Mouse (Mus musculus): ENCODE measurements at regions not wholly inside any gene's neighbourhood (a gene's known extent, or its start where the extent isn't known, plus 50 kb on each side); places are given as distances from the start of the nearest gene placed in this dataset.

DNA sequence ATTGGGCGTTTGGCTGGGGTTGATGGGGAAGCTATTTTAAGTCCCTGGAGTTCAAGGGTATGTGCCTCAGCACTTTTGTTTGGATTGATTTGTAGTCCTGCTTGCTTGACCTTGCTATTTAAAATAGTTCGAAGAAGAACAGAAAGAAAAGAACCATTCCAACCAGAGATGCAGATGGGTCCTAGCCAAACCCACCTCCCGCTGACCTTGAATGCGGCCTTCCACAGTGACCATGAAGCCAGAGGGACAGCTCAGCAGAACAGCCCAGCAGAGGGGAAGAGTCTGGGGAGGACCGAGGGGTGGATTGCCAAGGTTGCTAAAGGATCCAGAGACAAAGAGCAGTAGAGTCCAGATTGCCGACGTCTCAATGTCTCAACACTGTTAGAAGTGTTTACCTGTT lies 76.6 kb upstream of the Zfp618 start:
- ChIA-PET CTCF (interaction anchor here (0.9 to 3.0 kb wide), 4 partner anchors 131 to 234 kb away, joined by 3 to 13 read pairs (median 7); no protein-coding TSS in a partner anchor), POLR2A (interaction anchor here (0.6 kb wide), 2 partner anchors 54 to 118 kb away, joined by 3 to 5 read pairs; no protein-coding TSS in a partner anchor)
- in situ Hi-C loops (cut with MboI; ENCODE audit: low pct_unique_long_range_greater_than_20kb), result no loop called here
- ATAC-seq (no peak), DNase-seq (ENCODE audit: low read depth, low spot score) (no peak)
- no peaks in the 10 kb centered on the region for H3K27me3 ChIP-seq
- TF ChIP-seq CTCF (IDR thresholded peaks at IDR 0.05), result no peak

DNA sequence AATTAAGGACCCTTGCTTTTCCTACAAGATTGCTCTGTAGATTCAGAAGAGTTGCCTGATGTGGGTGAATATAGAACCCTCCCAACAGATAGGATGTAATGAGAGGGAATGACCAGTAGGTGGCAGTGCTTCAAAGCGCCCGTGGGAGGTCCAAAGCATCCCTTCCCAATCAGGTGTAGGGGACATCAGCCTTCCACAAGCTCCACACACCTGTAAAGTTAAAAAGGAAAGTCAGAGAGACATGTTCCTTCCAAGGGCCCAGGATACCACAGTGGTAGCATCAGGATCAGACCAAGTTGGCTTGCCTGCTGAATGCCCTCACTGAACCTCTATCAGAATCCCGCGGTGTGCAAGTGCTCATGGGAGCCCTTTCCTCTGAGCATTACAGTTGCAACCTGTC lies 75.7 kb upstream of the Zfp618 start:
- H3K27me3 ChIP-seq, result no peaks in the 10 kb centered on the region
- ATAC-seq (no peak), DNase-seq (ENCODE audit: low read depth, low spot score) (no peak)
- ChIA-PET CTCF (interaction anchor here (0.8 to 3.0 kb wide), 6 partner anchors 21 to 233 kb away, joined by 3 to 13 read pairs (median 5); no protein-coding TSS in a partner anchor), POLR2A (interaction anchor here (0.6 kb wide), 1 partner anchor 55 kb away, joined by 5 read pairs; no protein-coding TSS in a partner anchor)
- TF ChIP-seq CTCF (IDR thresholded peaks at IDR 0.05), result peak; percentile 80
- in situ Hi-C loops (cut with MboI; ENCODE audit: low pct_unique_long_range_greater_than_20kb), result loop anchor here (5.0 kb wide), 1 partner anchor 218 kb away; no protein-coding TSS in a partner anchor

DNA sequence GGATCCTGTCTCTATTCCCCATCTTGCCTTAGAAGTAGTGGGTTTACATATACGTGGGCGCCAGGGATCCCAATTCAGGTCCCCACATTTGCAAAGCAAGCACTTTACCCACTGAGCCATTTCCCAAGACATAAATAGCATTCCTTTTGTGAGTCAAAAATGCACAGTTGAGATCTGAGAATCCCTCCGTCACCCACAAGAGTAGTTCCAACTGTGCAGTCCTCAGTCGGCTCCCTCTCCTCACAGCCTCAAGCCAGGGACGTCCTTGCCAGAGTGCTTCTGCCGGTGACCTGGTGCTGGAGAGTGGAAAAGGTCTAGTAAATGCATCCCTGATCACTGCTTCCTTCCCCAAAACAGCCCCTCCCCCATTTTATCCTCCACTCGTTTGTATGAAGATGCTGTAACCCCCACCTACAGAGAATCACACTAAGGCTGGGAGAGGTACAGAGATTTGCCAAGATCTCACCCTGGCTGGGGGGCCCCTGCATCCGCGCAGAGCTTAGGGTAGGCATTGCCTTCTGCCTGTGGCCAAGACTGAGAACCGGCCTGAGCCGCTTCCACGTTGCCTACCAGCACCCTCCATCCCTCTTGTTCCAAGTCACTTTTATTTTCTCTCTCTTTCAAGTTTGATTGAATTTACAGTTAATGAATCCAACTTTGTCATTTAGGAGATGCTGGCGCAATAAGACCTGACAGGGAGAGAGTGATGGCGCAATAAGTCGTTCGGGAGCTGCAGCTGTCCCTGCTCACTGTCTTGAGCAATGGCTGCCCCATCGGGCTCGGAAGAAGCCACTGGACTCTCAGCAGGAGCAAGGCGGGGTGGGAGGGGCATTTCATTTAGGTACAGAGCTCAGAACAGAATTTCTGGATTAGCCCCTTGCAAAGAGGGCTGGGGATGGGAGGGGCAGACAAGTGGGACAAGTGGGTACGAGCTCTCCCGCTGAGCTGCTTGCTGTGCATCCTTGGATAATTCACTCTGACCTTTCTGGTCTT lies 74.5 kb upstream of the Zfp618 start:
- ChIA-PET POLR2A (interaction anchor here (0.6 kb wide), 1 partner anchor 1645 kb away, joined by 3 read pairs; no protein-coding TSS in a partner anchor), CTCF (interaction anchor here (0.8 to 2.8 kb wide), 4 partner anchors 22 to 228 kb away, joined by 3 to 13 read pairs (median 5); no protein-coding TSS in a partner anchor)
- no peaks in the 10 kb centered on the region for H3K27me3 ChIP-seq
- DNase-seq (ENCODE audit: low read depth, low spot score) (no peak), ATAC-seq (no peak)
- in situ Hi-C loops (cut with MboI; ENCODE audit: low pct_unique_long_range_greater_than_20kb), result loop anchor here (5.0 kb wide), 1 partner anchor 216 kb away; no protein-coding TSS in a partner anchor
- TF ChIP-seq CTCF (IDR thresholded peaks at IDR 0.05), result no peak

DNA sequence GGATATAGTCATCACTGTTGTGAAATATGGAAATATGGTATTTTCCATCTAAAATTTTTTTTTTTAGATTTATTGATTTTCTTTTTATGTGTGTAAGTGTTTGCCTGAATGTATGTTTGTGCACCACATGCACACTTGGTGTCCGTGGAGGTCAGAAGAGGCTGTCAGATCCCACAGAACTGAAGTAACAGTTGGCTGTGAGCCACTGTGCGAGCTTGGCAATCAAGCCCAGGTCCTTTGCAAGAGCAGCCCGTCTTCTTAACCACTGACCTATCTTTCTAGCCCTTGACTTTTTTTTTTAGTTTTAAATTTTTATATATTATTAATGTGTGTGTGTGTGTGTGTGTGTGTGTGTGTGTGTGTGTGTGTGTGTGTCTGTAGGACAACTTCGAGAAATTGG lies 52.5 kb upstream of the Zfp618 start:
- DNase-seq (ENCODE audit: low read depth, low spot score) (no peak), ATAC-seq (no peak)
- ChIA-PET CTCF (no interaction called here), POLR2A (no interaction called here)
- TF ChIP-seq CTCF (IDR thresholded peaks at IDR 0.05), result no peak
- H3K27me3 ChIP-seq, result peaks cover 10% of the 10 kb centered on the region
- in situ Hi-C loops (cut with MboI; ENCODE audit: low pct_unique_long_range_greater_than_20kb), result no loop called here
